Mouse (Mus musculus): Measurements from ENCODE around the gene Spata2. TPM values are rescaled to one million over a fixed set of nuclear protein-coding genes. Genes with fewer than 3 reads are reported as not detected.
A peak's percentile ranks its signal among the peaks of the same experiment; 100 is the strongest.

The Spata2 gene
- polyA plus RNA-seq, 1 experiment = 23.7 TPM

GRCm38 (mm10) chr2:167449331-167450275, 43.1 kb downstream of the Spata2 start:
- peak; percentile 44 for DNase-seq (ENCODE audit: low read depth)

- DNase-seq (ENCODE audit: low read depth) = no peak
Measured at GRCm38 (mm10) chr2:167447629-167448028, 45.1 kb downstream of the Spata2 start.

GRCm38 (mm10) chr2:167447207-167447606, 45.5 kb downstream of the Spata2 start:
- no peak for DNase-seq (ENCODE audit: low read depth)

- DNase-seq (ENCODE audit: low read depth) = no peak
Measured at GRCm38 (mm10) chr2:167445911-167446780, 46.5 kb downstream of the Spata2 start.

GRCm38 (mm10) chr2:167443411-167444193, 49.1 kb downstream of the Spata2 start:
- no peak for DNase-seq (ENCODE audit: low read depth)

- DNase-seq (ENCODE audit: low read depth) = no peak
Measured at GRCm38 (mm10) chr2:167439422-167439821, 53.3 kb downstream of the Spata2 start.

GRCm38 (mm10) chr2:167436371-167436770, 56.3 kb downstream of the Spata2 start:
- DNase-seq (ENCODE audit: low read depth) = no peak

GRCm38 (mm10) chr2:167435631-167436030, 57.1 kb downstream of the Spata2 start:
- no peak for DNase-seq (ENCODE audit: low read depth)

GRCm38 (mm10) chr2:167434570-167434969, 58.1 kb downstream of the Spata2 start:
- no peak for DNase-seq (ENCODE audit: low read depth)

GRCm38 (mm10) chr2:167431418-167431776, 61.3 kb downstream of the Spata2 start:
- DNase-seq (ENCODE audit: low read depth) = no peak

Other genes with a start within 250 kb of the Spata2 start
- 10.3 and 18.3 TPM in 2 replicates for gene B4galt5, start 143.7 kb downstream of the Spata2 start, polyA plus RNA-seq (2012; rRNA removed)
- 39.1 and 44.4 TPM in 2 replicates for gene Slc9a8, start 71.2 kb downstream of the Spata2 start, polyA plus RNA-seq (2012; rRNA removed)
- gene Rnf114, start 242 bp downstream of the Spata2 start, polyA plus RNA-seq (2012; rRNA removed) = 114 and 124 TPM in 2 replicates
- gene Snai1, start 45.3 kb upstream of the Spata2 start, polyA plus RNA-seq (2012; rRNA removed) = 10.0 and 14.1 TPM in 2 replicates
- 109 and 126 TPM in 2 replicates for gene Ube2v1, start 139.2 kb upstream of the Spata2 start, polyA plus RNA-seq (2012; rRNA removed)
- gene Gm20431, start 168.6 kb upstream of the Spata2 start, polyA plus RNA-seq (2012; rRNA removed) = 11.4 TPM in 1 of 2 replicates, not detected in the other
- gene Cebpb, start 196.0 kb upstream of the Spata2 start, polyA plus RNA-seq (2012; rRNA removed) = 162 and 211 TPM in 2 replicates
- 210 and 219 TPM in 2 replicates for gene Tmem189, start 196.9 kb upstream of the Spata2 start, polyA plus RNA-seq (2012; rRNA removed)

All from gonadal fat pad, adult 2 months (tissue).